Mouse (Mus musculus) liver, adult 2 months (tissue): ENCODE measurements around the gene Dpep3.

Source experiments
- CTCF ChIP-seq: fragments of 200-500 bp; IDR thresholded peaks from 2 replicates; pipeline ENCODE4 v1.5.1; 2011; ENCODE audit warnings: low read depth, low read length, control low read depth
- POLR2A ChIP-seq: fragments of 200-500 bp; IDR thresholded peaks from 2 replicates; pipeline ENCODE4 v1.6.1; 2011; ENCODE audit warnings: low read length, control low read depth; ENCODE audit not compliant: insufficient read depth; ENCODE audit errors: extremely low read depth

GRCm38 (mm10) chr8:106022483-106022882 lies 43.3 kb upstream of the Dpep3 start:
- peak; percentile 87 for TF ChIP-seq CTCF
- TF ChIP-seq POLR2A, result no peak
